Mouse (Mus musculus) embryo, embryonic 9.5 days (tissue): Measurements from ENCODE around the gene Rgmb.
A peak's percentile ranks its signal among the peaks of the same experiment; 100 is the strongest.

Experiments used
- DNase-seq: peaks from one replicate; pipeline ENCODE4 v3.0.0-alpha.2; 2017; ENCODE audit errors: extremely low spot score

Gene Rgmb

GRCm38 (mm10) chr17:15822376-15822775 is 8.5 kb downstream of the Rgmb start:
- no peak for DNase-seq

DNA sequence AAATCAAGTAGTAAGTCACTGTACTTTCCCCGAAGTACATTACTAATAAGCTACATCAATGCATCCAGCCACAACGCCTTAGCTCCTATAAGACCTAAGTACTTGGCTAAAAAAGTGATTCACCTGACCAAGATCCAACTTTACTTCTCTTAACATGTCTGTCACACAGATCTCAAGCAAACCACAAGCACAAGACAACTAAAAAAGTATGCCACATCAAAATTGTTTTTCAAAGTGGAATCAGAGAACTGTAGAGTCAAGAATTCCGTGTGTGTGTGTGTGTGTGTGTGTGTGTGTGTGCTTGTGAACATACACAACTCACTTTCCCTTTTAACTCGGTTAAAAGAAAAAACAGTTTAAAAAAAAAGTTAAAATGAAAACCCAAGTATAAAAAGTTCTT is 9.1 kb downstream of the Rgmb start:
- DNase-seq = no peak

- DNase-seq = no peak
These were observed 10.1 kb downstream of the Rgmb start for GRCm38 (mm10) chr17:15820761-15821160.

- DNase-seq = no peak
These were observed 10.7 kb downstream of the Rgmb start for GRCm38 (mm10) chr17:15820146-15820545.

DNA sequence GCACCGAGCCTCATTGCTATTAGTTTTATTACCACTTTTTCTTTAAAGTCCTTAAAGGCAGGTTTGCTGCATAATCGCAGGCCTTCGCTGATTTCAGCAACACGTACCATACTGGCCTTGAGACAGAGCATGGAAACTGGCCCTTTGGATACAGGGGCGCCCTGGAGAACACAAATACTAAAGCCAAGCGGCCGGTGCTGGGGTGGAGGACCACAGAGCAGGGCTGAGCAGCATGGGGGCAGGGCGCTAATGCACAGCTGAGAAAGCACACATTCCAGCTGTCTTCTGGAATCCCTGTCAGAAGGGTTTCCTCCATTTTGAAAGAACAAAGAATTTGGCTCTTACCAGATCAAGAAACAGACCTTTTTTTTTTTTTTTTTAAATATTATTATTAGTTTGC is 12.5 kb downstream of the Rgmb start:
- no peak for DNase-seq

- no peak for DNase-seq
These were observed 13.2 kb downstream of the Rgmb start for GRCm38 (mm10) chr17:15817634-15818033.

GRCm38 (mm10) chr17:15817096-15817450 is 13.8 kb downstream of the Rgmb start:
- DNase-seq = no peak

DNA sequence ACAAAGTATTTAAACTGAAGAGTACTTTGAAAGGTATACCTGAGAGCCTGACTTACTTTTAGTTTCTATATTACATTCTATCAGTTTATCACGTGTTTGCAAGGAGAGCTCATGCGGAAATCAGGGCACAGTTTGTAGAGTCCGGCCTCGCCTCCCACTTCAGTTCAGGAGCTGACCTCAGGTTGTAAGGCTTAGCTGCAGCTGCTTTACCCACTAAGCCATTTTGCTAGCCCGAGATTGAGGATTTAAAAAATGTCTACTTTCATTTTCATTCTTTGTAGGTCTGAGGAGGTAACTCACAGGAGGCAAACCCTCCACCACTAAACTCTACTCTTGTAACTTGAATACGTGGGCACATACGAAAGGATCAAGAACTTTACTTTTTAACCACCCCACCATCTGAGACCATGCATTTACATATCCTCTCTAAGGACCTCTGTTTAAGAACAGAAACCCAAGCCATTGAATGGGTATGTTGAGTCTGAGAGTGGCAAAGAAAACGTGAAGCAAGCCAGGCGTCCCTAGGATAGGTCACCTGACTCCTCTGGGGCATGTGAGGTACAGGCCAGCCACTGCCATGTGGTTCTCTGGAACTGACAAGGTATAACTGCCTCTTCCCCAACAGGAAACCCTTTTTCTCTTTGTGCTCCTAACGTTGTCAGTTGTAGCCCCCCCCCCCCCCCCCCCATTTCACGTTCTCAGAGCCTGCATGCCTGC is 14.3 kb downstream of the Rgmb start:
- DNase-seq = no peak

GRCm38 (mm10) chr17:15815312-15816018 is 15.4 kb downstream of the Rgmb start:
- no peak for DNase-seq

DNA sequence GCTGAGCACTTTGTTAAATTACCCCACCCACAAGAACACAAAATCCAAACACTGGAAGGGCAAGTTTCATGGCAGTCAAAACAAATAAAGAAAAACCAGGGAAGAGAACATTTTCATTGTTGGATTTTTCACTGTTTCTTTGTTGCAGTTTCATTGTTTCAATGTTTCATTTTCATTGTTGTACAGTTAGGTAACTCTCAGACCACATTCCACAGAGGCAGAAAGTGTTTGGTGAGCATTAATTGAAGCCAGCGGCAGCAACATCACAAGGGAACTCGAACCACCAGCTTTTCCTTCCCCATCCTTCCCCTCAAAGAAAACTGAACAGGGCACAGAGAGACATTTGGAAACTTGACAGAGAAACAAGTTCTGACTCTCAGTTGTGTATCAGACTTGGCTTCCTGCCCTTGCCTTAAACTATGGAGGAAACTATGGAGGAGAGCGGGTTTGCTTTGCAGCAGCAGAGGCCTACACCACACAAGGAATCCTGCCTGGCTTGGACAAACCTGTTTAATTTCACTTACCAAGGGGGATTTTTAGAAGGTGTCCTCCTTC is 17.1 kb downstream of the Rgmb start:
- no peak for DNase-seq

GRCm38 (mm10) chr17:15812136-15812778 is 18.6 kb downstream of the Rgmb start:
- DNase-seq = no peak

DNA sequence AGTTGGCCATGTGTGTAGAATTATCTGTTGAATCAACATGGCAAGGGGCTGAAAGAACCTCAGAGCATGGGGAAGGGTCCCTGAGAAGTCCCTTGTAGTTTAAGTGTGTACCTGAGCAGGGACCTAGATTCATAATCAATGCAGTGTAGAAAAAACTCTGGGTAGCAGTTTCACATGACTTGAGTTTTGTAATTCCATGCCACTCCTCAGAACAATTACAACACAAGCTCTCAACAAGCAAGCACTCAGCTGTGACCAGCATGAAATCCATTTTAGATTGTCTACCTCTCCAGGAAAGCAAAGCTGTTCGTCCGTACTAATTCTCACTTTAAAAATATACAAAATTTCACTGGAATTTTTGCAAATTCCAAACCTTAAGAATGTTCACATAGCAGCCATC is 20.9 kb downstream of the Rgmb start:
- no peak for DNase-seq

DNA sequence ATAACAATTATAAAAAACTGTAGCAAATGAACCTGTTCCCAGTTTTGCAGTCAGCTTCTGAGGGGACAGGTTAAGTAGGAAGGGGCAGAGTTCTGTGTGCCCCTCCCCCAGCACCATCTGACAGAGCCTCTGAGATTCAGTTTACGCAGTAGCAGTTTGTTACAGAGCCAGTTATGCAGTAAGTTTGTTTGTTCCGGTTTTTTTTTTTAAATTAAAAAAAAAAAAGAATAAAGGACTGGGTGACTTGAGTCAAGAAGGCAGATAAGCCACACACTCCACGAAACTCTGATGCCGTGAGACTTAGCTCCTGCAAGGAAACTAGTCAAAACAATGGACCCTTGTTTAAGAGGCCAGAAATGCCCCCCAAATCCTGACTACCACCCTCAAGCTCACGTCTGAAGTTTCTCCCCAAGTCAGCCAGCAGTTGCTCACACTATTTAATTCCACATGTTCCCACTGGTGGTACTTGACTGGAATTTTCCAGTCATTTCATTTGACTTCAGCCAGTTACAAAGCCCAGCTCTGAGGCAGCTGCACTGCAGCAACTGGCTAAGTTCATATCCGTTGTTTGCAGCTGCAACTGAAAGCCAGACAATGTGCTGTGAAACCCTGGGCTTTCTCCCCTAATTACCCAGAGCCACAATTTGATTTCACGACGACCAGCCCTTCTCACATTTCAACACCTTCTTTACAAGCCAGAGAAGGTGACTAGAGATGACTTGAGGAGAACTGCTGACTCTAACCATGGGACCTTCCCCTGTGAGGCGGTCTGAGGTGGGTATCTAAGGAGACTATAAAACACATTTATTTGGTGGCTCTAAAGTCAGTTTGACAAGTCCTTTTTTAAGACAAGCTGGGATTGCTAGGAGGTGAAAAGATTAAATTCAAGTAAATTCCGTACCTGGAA is 22.1 kb downstream of the Rgmb start:
- peak; percentile 42 for DNase-seq

GRCm38 (mm10) chr17:15808015-15808414 is 22.8 kb downstream of the Rgmb start:
- no peak for DNase-seq

DNA sequence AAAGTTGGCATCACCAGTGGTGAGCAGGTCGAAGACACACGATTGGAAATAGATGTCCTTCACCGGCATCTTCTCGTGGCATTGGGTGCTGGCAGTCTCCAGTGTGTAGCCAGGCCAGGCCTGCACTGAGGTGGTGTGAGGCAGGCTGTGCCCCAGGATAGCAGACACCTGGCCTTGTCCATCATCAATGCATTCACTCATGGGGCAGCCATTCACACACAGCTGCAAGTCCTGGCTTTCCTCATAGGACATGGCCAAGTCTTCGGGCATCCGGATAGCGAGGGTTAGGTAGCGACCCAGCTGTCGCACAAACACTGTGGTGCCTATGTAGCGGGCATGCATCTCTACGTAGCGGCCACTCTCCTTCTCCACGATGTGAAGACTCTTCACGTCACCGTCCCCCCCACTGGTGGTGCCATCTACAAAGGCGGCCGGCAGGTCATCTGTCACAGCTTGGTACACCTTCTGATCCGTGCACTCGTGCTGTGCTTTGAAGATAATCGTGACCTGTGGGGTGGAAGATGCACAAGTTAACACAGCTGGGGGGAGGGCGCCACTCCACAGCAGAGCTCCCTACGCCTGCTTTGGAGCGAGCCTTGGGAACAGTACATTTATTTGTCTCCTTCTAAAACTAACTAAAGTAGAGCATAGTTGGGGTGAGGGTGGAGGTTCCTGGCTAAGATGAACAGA is 23.4 kb downstream of the Rgmb start:
- no peak for DNase-seq

DNA sequence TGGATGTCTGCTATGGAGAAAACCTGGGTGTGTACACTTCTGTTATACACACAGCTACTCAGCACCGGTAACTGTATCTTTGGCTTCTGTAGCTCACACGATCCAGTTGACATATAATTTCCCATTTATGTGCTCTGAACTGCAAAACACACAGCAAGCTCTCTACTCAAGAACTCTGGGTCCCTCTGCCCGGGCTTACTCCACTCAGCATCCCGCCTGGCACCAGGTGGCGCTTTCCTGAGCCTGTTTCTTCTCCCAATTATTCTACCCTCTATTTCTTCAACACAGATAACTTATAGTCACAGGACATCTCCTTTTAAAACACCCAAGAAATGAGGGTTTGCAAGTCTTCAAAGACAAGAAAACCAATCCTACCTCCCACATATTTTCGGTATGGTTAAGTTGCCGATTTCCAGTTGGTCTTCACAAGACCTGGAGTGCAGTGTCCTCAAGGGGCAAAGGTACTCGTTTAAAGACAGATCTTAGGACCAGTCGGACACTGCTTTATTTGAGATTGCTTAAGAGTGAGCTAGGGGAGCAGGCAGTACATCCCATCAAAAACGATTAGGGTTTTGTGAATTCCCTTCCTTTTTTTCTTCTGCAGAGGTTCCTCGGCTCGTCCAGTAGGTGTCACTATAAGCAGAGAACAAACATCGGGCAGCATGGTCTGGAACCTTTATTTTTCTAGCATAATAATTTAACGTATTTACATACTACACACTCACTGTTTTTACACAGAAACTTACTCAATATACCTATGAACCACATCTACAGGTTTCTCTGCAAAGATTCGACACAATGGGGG is 26.6 kb downstream of the Rgmb start:
- DNase-seq = no peak

GRCm38 (mm10) chr17:15799195-15799793 is 31.5 kb downstream of the Rgmb start:
- no peak for DNase-seq

- no peak for DNase-seq
These were observed 40.1 kb downstream of the Rgmb start for GRCm38 (mm10) chr17:15790716-15791115.

DNA sequence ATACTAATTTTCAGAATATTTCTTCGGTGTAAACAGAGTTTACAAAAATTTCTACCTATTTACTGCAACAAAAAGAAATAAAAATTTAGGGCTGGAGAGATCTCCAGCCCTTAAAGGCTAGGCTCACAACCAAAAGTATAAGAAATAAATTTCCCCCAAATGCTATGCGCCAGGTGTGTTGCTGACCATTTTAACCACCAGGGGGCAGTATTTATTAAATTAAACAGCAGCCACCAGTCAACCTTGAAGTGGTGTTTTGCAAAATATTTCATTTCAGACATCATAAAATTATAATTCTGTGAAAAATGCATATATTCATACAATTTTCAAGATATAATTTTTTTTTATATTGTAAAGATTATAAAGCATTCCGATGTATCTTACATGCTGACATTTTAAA is 43.8 kb downstream of the Rgmb start:
- DNase-seq = peak; percentile 40

GRCm38 (mm10) chr17:15777979-15778378 is 52.9 kb downstream of the Rgmb start:
- DNase-seq = no peak
